Mouse (Mus musculus) hindlimb bud, embryonic 11.5 days (tissue): ENCODE data around the gene Olfr33.

Experiments used
- DNase-seq: peaks from one replicate; pipeline ENCODE4 v3.0.0-alpha.2; 2012; ENCODE audit warnings: low read depth, low spot score; ENCODE audit errors: extremely low spot score

The Olfr33 gene

DNA sequence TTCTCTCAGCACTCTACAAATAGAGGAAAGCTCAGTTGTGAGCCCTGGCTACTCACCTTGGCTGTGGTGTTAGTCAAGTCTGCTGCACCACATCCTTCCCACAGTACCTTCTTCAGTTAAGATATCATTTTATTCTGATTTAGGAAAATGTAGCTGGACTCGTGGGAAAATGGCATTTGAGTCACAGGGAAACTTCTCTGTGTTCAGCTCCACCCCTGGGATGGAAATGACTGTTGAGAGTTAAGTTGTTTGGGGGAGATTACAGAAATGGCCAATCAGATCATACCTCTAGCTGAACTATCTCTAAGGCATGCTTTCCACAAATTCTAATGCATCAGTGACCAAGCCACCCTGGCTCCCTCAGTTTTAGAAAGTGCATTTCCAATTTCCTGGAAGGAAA is at the start of gene Olfr33:
Gene Olfr33, minus strand, starts transcription at position 101 of the 400 bp plus-strand sequence.
- DNase-seq = no peak

DNA sequence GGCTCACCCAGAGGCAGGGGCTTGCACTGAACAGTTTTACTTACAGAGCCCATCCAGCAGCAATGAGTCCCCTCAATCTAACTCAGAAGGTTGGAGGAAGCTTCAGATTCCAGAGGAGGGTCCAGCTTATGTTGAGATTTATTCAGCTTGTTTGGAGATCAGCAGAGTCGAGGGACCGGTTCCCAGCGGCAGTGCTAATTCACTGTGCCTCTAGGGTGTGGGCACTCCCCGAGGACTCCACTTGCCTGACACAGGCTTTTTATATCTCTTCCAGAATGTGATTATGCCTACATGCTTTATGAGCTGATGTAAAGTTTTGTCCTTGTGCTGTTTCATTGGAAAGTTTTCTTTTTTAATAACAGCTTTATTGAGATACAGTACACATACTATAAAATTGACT is 40.4 kb upstream of the Olfr33 start, which contains the start of the genes Olfr560 and Olfr78:
Gene Olfr560, minus strand, starts transcription at position 101 of the 400 bp plus-strand sequence.
Gene Olfr78, minus strand, starts transcription at position 206 of the 400 bp plus-strand sequence.
- DNase-seq = no peak

DNA sequence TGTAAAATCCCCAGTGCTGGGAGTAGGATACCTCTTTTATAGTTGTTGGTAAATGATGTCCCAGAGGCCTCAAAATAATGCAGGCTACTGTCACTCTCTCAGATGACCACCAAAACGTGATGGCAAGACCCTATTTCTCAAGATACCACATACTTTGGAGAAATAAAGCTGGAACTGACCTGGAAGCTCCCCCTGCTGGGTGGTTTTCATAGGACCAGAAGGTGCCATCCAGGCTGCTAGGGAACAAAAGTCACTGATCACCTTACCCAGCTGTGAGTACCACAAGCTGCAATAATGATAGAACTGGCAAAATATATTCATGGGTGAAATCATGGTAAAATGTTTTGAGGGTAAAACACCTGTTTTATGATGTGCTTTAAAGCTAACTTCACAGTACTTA is 33.2 kb upstream of the Olfr33 start:
- DNase-seq = no peak

DNA sequence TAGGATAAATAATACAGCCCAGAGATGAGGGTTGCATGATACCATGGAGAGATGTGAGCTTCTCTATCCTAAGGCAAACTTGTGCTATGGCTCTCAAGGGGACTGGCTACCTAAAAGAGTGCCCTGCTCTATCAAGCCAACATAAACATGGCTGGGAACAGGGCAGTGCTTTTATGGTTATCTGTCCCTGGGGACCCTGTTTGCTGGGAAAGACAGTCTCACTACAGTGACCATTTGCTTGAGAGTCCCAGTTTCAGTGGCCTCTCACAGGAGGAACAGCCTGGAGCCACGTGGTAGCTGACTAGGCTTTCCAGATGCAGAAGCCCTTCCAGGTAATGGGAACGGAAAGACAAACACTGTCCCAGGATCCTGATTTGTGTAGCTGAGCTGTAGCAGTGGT is 18.8 kb upstream of the Olfr33 start:
- no peak for DNase-seq

DNA sequence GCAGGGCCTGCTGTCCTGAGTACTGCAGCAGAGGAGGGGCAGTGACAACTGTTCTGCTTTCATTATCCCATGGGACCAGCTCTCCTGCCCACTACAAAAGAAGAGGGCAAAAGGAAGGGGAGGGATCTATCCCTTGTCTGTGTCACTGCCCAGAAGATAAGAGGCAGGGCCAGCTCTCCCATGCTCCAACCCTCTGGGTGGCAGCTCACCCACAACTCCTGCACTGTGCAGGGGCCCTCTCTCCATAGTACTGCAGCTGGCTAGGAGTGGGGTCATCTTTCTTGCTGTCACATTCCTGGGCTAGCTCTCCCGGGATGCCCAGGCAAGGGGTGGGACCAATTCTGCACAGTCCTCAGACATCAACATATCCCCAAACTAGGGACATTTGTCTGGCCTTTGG is 14.9 kb upstream of the Olfr33 start:
- no peak for DNase-seq

DNA sequence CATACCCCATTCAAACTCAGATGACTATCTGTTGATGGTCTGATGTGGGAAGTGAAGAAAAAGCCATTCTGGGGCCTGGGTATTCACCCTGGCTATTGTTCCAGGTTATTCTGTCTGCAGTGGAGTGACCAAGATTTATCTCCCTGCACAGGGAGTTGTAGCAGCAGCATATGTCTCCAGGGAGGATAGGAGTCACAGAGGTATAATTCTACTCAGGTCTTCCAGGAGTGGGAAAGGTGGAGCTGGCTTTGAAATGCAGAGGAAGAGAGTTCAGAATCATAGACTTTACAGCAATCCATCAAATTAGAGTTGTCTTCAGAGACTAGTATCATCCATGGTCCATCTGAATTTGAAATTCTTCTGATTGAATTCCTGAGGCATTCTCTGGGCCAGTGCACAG is 8.5 kb upstream of the Olfr33 start, which contains the start of gene Olfr559:
Gene Olfr559, minus strand, starts transcription at position 101 of the 400 bp plus-strand sequence.
- DNase-seq = no peak

DNA sequence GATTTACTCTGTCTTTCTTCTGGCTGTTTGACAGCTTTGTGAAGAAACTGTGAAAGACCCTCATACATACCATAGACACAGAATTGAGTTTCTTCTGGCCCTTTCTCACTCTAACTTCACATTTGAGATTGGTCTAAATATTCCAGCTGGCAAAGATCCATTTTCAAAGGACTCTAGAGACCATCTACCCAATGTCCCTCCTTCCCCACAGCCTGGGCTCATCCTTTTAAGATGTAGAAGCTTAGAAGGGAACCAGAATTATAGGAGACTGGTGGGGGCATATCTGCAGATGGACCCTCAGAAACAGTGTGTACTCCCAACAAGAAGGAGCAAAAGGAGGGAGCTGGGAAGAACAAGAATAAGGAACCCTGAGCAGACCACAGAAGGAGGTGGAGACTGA is 17.0 kb downstream of the Olfr33 start, which contains the start of gene Olfr558:
Gene Olfr558, plus strand, starts transcription at position 301 of the 400 bp plus-strand sequence.
- DNase-seq = no peak

GRCm38 (mm10) chr7:102698461-102698860 is 20.4 kb downstream of the Olfr33 start:
- DNase-seq = no peak

- DNase-seq = peak; percentile 18
Measured at GRCm38 (mm10) chr7:102695358-102696125, 23.3 kb downstream of the Olfr33 start, which contains the start of gene Olfr557. Gene Olfr557 (plus strand): TSS chr7:102695910.

GRCm38 (mm10) chr7:102686944-102687501 is 31.8 kb downstream of the Olfr33 start, which contains the start of gene Trim68:
Gene Trim68 (minus strand): TSS chr7:102687327.
- DNase-seq = peak; percentile 39

- no peak for DNase-seq
Measured at GRCm38 (mm10) chr7:102681916-102682315, 37.0 kb downstream of the Olfr33 start.

DNA sequence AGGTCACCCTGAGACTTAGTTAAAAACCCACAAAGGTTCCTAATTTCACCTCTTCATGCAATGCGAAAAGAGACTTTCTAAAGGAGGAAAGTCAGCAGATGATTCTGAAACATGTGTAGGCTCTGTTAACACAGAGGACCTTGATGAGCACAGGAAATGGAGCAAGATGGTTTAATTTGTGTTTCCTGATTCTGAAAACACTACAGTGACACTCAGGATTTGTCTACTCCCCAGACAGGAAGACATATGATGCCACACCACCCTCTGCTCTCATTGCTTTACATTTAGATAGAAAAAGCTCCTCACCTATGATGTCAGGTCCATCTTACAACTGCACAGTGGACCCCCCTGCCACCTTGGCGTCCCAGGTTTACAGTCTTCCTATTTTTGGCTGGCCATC is 42.6 kb downstream of the Olfr33 start:
- no peak for DNase-seq

GRCm38 (mm10) chr7:102665378-102665777 is 53.5 kb downstream of the Olfr33 start:
- DNase-seq = no peak

DNA sequence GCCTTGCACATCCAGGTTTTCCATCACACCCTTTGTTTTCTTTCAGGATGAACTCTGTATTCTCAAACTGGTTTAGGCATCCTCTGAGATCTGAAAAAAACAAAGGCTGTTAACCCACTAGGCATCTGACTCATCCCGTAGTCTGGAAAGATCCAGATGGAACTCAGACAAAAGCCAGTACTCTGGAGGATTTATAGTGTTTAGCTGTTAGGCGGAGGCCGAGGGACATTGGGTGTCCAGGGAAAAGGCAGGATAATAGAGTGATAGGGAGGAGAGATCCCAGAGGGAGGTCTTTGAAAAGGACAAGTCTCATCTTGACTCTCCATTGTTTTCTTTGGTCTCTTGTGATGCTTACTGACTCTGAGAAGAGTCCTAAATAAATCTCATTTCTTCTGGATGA is 54.3 kb downstream of the Olfr33 start, which contains the start of gene Olfr556:
Gene Olfr556, plus strand, starts transcription at position 301 of the 400 bp plus-strand sequence.
- no peak for DNase-seq
